Mouse (Mus musculus) mesoderm, embryonic 11.5 days (tissue): Measurements from ENCODE around the gene Rbm33.

ENCODE experiments used
- DNase-seq: peaks from one replicate; pipeline ENCODE4 v3.0.0-alpha.2; 2012; ENCODE audit warnings: low read depth, low spot score

Gene Rbm33

DNA sequence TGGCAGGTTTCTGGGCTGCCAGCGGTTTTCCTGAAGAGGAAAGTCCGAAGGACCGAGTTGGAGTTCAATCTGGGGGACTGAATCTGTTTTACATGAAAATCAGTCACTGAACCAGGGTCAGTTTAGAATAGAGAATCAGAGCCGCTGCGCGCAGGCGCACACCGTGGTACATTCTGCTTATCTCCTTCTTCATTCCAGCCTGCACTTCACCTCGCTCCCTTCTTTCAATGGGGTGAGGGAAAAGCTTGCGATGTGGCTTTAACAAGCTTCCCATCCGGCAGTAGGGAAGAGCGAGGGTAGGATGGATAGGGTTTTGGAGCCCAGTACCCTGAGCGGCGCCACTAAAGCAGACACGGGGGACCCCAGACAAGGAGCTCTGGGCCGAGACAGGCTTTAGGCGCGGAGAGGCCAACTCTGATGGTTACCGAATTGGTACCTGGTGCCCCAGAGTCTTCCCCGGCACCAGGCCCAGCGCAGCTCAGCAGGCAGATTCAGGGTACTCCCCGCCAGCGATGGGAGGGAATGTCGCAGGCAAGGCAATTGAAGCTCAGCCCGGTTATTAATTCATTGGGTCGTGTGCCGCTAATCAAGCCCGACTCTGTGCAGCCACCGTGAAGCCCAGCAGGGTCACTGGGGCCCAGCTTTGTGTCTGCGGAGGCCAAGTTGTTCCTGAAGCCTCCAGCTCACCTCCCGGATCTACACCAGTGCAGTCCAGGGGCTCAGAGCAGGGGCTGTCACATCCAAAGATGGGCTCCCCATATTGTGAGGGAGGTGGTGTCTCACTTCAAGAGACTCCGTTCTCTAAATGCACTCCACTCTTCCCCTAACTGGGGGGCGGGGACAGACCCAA lies 146.0 kb downstream of the Rbm33 start:
- DNase-seq: no peak

GRCm38 (mm10) chr5:28463656-28464055 lies 146.7 kb downstream of the Rbm33 start:
- no peak for DNase-seq

DNA sequence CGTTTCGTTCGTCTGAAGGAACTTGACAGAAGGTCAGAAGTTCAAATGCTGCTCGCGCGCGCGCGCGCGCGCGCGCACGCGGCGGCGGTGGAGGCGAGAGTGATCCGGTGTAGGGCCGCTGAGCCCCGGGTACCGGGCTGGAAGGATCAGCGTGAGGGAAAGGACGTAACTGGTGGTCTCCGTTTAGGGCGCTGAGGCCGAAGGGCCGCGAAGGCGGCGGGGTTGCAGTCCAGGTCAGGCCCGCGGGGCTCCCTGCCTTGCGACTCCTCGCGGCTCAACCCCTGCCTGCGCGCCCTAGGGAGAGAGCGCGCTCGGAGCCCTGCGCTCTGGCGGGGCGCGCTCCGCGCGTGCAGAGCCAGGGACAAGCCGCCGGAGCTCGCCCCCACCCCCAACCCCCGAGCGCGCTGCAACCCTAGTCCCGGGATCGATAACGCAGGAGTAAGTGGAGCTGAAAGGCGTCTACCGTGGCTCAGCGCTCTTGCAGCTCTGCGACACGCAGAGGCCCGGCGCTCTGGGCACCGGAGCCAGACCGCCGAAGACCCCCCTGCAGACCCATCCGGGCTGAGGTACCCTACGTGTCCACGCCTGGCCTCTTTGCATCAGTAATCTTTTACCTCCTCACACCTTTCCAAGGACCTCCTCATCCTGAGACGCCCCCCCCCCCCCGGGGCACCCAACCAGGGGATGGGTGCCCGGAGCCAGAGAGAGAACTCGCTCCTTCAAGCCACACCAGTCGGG lies 147.6 kb downstream of the Rbm33 start:
- peak; percentile 41 for DNase-seq

DNA sequence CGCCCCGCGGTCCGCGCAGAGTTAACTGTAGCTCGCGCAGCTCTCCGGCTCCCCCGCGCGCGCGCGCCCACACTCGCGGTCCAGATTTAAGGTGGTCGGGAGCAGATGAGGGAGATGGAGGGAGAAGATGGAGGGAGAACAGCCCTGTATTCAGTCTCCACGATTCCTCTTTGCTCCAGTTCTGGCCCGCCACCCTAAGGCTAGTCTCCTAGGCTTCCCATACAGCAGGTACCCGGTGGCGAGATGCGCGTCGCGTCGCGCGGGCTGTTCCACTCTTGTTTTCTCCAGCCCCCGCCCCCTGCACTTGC lies 148.1 kb downstream of the Rbm33 start:
- DNase-seq: peak; percentile 37

GRCm38 (mm10) chr5:28465526-28465925 lies 148.6 kb downstream of the Rbm33 start:
- DNase-seq: no peak

DNA sequence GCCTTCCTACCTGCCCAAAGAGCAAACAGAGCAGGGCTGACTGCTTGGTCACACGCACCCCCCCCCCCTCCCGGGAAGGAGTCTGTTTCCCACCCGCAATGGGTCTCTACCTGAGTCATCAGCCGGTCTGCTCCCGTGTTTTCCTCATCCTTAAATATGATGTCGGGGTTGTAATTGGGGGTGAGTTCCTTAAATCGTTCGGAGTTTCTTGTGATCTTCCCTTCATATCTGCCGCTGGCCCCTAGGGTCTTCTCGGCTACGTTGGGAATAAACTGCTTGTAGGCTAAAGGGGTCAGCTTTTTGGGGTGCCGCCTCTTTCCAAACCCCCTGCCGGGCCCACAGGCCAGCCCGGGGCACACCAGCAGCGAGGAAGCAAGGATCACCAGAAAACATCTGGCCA lies 149.4 kb downstream of the Rbm33 start:
- no peak for DNase-seq

- DNase-seq: peak; percentile 30
Observed at GRCm38 (mm10) chr5:28466760-28467306, 149.9 kb downstream of the Rbm33 start, which contains the start of gene Shh. Shh (minus strand) TSS chr5:28467256.
